Mouse (Mus musculus) heart, adult 2 months (tissue): ENCODE results near the gene Marc2.
A peak's percentile ranks its signal among the peaks of the same experiment; 100 is the strongest.

Source experiments
- CTCF ChIP-seq: fragments of 200-600 bp; IDR thresholded peaks from 2 replicates; pipeline ENCODE4 v1.8.1; 2022; ENCODE audit warnings: antibody characterized with exemption, mild to moderate bottlenecking, moderate library complexity
- EP300 ChIP-seq: fragments of 200-500 bp; IDR thresholded peaks from 2 replicates; pipeline ENCODE4 v1.6.1; 2011; ENCODE audit warnings: low read depth, low read length, control low read depth; ENCODE audit not compliant: insufficient read depth
- POLR2A ChIP-seq: fragments of 200-500 bp; IDR thresholded peaks from 2 replicates; pipeline ENCODE4 v1.6.1; 2011; ENCODE audit warnings: mild to moderate bottlenecking, low read depth, low read length, control low read depth; ENCODE audit not compliant: insufficient read depth

GRCm38 (mm10) chr1:184832211-184832610 lies 14.0 kb downstream of the Marc2 start:
- TF ChIP-seq CTCF, result peak; percentile 64
- no peak for TF ChIP-seq EP300
- TF ChIP-seq POLR2A, result no peak
